Mouse (Mus musculus) testis, postnatal 14 days (tissue): ENCODE data around the gene Lmbr1l.

Experiments
- DNase-seq: peaks from one replicate; pipeline ENCODE4 v3.0.0; 2021; ENCODE audit warnings: low spot score

Lmbr1l gene

GRCm38 (mm10) chr15:98895635-98896589 is 22.1 kb downstream of the Lmbr1l start:
- peak; percentile 84 for DNase-seq

GRCm38 (mm10) chr15:98894746-98895634 is 23.0 kb downstream of the Lmbr1l start:
- no peak for DNase-seq

GRCm38 (mm10) chr15:98893940-98894745 is 23.9 kb downstream of the Lmbr1l start, which contains the start of gene Rhebl1:
Gene Rhebl1 (minus strand): TSS chr15:98894540.
- no peak for DNase-seq

GRCm38 (mm10) chr15:98893036-98893435 is 25.0 kb downstream of the Lmbr1l start:
- no peak for DNase-seq

- peak; percentile 70 for DNase-seq
Observed at GRCm38 (mm10) chr15:98891907-98892606, 26.0 kb downstream of the Lmbr1l start.

DNA sequence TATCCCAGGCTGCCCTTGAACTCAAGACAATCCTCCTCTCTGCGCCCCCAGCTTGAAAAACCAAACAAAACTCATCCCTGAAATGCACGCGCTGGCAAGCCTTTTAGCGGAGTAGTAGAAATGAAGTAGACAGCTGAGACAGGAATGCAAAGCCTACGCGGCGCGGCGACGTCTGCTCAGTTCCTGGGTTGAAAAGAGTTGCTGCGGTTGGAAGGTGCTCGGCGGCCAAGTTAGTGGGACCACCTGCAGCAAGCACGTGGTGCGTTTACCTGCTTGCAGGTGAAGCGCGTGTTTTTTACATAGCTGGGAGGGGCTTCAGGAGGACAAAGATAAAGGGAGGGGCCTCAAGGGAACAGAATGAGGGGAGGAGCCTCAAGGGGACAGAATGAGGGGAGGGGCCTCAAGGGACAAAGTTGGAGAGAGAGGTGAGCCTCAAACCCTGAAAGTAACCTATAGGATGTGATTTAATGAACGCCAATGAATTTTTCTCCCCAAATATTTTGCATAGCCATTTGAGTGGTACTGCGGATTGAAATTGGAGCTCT is 26.8 kb downstream of the Lmbr1l start:
- DNase-seq: no peak

- DNase-seq: no peak
Observed at GRCm38 (mm10) chr15:98887526-98887925, 30.5 kb downstream of the Lmbr1l start.

DNA sequence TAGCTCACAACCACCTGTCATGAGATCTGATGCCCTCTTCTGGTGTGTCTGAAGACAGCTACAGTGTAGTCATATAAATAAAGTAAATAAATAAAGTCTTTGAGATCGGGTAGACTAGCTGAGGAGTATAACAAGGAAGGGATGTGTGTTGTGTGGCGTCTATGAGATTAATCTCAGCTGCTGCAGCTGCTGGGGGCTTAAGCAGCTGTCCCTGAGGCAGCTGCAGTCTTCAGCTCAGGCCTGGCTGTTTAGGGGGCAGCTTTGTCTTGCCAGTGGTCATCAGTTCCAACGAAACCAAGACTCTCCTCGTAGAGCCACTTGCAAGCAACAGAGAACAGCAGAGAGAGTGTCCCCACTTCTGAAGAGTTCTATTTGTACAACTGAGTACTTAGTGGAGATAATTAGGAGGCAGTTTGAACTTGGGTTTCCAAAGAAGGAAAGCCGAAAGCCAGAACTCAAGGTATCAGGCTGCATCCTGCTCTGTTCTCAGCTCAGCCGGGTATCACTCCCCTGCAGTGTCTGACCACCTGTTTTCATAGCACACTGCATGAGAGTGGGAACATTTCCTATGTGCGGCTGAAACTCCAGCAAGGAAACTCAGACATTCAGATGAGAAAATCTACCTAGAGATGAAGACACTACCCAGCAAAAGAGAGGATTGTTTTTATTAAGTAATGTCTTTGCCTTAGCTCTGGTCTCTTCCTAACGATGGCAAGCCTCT is 31.2 kb downstream of the Lmbr1l start:
- no peak for DNase-seq

GRCm38 (mm10) chr15:98884106-98884505 is 33.9 kb downstream of the Lmbr1l start:
- no peak for DNase-seq

DNA sequence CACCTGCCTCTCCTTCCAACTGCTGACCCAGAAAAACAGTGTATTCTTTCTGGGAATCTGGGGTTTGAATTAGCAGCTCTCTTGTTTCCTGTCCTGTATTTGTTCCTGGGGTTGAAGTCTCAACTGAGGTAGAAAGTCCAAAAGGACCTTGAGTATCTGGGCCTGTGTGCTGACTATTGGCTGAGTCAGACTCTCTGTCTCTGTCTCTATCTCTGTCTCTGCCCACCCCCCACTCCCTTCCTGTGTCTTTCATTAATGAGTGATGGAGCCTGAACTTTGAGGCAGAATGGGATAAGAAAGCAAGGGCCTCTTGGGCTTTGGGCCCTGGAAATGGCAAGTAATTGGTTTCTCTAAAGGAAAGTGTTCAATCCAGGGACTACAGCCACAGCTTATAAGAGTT is 34.4 kb downstream of the Lmbr1l start:
- DNase-seq: no peak

- no peak for DNase-seq
Observed at GRCm38 (mm10) chr15:98881656-98882008, 36.4 kb downstream of the Lmbr1l start.

- DNase-seq: peak; percentile 91
Observed at GRCm38 (mm10) chr15:98880978-98881655, 36.9 kb downstream of the Lmbr1l start.

- no peak for DNase-seq
Observed at GRCm38 (mm10) chr15:98877331-98877730, 40.7 kb downstream of the Lmbr1l start.

DNA sequence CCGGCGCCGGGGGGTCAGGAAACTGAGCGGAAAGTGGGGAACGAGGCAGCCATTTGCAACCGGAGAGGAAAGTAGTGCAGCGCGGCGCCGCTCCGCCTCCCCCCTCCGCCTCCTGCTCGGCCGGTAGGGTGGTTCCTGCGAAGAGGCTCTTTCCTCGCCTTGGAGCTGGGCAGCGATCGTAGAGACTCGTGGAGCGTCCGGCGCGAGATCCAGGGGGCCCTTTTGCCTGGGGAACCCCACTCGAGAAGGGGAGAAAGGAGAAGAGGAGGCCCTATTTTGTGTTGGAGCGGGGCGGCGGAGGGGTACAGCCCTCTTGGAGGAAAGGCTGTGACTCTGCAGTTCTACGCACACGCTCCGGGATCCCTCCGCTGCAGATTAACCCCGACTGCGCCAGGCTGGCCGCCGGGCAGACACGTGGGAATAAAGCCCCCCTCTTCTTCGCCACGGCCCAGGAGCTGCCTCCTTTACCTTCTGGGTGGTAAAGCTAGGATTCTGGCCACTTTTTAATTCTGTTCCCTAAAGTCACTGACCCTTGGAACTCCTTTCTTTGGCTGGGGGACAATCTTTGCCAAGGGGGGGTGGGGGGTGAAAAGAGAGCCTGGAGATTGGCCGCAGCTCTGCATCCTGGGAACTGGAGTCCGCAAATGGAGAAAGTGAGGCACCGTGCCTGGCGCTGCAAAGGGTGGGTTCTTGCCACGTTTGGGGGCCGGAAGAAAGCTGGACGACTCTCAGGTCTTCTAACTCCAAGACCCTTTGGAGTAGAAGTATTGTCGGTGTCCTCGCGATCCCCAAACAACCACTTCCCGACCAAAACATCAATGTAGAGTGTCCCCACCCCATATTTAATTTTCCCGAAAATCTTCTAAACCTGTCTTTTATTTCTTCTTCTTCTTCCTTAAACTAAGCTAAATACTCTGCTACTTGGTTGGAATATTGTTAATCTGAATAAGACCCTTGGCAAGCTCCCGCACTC is 45.8 kb downstream of the Lmbr1l start:
- peak; percentile 94 for DNase-seq

DNA sequence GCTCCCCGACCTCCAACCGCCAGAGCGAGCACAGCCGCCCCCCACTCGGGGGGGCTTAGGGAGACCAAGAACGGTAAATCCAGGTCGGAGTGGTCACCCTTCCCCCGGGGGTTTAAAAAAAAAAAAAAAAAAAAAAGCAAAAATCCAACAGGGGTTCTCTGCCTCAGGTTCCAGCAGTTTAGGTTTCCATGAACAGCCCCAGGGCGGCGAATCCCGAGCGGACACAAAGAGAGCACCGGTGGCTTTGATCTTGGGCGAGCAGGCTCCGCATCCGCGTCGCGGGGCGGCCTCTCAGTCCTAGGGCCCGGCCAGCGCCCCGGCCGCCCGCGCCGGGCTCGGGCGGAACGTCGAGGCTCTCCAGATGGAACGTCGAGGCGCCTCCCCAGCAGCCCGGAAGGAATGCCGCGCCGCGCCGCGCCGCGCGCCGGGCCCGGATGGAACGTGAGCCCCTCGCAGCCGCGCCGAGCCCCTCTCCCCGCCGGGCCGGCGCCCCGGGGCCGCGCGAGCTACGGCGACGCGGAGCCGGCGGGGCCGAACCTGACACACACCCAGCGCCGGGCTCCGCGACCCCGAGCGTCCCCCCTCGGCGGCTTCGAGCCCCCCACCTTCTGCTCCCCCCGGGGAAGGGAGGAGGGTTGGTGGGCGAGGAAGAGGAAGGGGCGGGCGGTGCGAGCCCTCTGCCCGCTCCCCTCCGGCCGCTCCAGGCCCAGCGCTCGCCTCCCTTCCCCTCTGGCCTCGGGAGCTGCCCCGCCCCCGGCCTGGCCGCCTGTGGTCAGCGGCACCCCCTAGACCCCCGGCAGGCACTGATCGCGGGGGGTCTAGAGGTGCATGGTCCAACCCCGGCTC is 46.7 kb downstream of the Lmbr1l start, which contains the start of gene Kmt2d:
Gene Kmt2d, minus strand, starts transcription at position 135 of the 846 bp plus-strand sequence.
- DNase-seq: peak; percentile 80

GRCm38 (mm10) chr15:98870179-98871069 is 47.6 kb downstream of the Lmbr1l start:
- DNase-seq: no peak
